Mouse (Mus musculus) heart, embryonic 16.5 days (tissue): ENCODE measurements around the gene Sema3f. TPM values are rescaled to one million over a fixed set of nuclear protein-coding genes. Genes with fewer than 3 reads are reported as not detected.

Source experiments
- ATAC-seq: fragments of 200-750 bp; cut with Nextera tagmentation; replicated peaks from 2 replicates; pipeline ENCODE4 v1.8.0; 2017; ENCODE audit warnings: moderate number of reproducible peaks; ENCODE audit not compliant: insufficient read depth, low FRiP score; ENCODE audit errors: extremely low read depth
- H3K27ac ChIP-seq: fragments of 300-500 bp; sonication (generic); 2 replicates; pipeline ENCODE4 v1.5.1; 2014; ENCODE audit warnings: mild to moderate bottlenecking, low read length, control low read depth, moderate library complexity
- H3K27me3 ChIP-seq: fragments of 300-500 bp; sonication (generic); 2 replicates; pipeline ENCODE4 v1.6.1; 2014; ENCODE audit warnings: low read length, mixed read lengths; ENCODE audit not compliant: control insufficient read depth, insufficient read depth
- H3K36me3 ChIP-seq: fragments of 300-500 bp; sonication (generic); 2 replicates; pipeline ENCODE4 v1.6.1; 2014; ENCODE audit not compliant: control insufficient read depth, insufficient read depth
- H3K4me1 ChIP-seq: fragments of 300-500 bp; sonication (generic); 2 replicates; pipeline ENCODE4 v1.6.1; 2014; ENCODE audit warnings: low read length, mixed read lengths; ENCODE audit not compliant: control insufficient read depth, insufficient read depth
- H3K4me2 ChIP-seq: fragments of 300-500 bp; sonication (generic); 2 replicates; pipeline ENCODE4 v1.6.1; 2014; ENCODE audit warnings: low read depth, mild to moderate bottlenecking, control low read depth, low read length
- H3K4me3 ChIP-seq: fragments of 300-500 bp; sonication (generic); 2 replicates; pipeline ENCODE4 v1.5.1; 2014; ENCODE audit warnings: mild to moderate bottlenecking, control low read depth, low read length
- H3K9ac ChIP-seq: fragments of 300-500 bp; sonication (generic); 2 replicates; pipeline ENCODE4 v1.6.1; 2014; ENCODE audit warnings: low read length, control low read depth
- H3K9me3 ChIP-seq: fragments of 300-500 bp; sonication (generic); replicated peaks from 2 replicates; pipeline ENCODE4 v1.6.1; 2016; ENCODE audit warnings: low read length; ENCODE audit not compliant: control insufficient read depth
- WGBS: fragments of 180-500 bp; shearing (Covaris S2); extraction: QIAGEN DNeasy Blood & Tissue Kit; methylation state at CpG from one replicate; pipeline ENCODE4 v1.1.7; 2014; 5-methylcytosine and 5-hydroxymethylcytosine counted together
- polyA plus RNA-seq: library from polyadenylated mRNA; unstranded; fragments of >200 nt; fragmentation: Nextera tagmentation; extraction: Ambion mirVana; gene quantifications from 2 replicates; pipeline ENCODE4 v1.2.1, GENCODE M21; 2015

The Sema3f gene
- polyA plus RNA-seq, 1 experiment from 2014 or later, result 3.9 TPM

GRCm38 (mm10) chr9:107662342-107662741 lies 47.9 kb downstream of the Sema3f start:
- Histone ChIP-seq H3K4me2 (no peak overlapping the region), H3K9me3 (no peaks in the 10 kb centered on the region), H3K4me1 (peaks cover 8% of the 10 kb centered on the region), H3K36me3 (no peaks in the 10 kb centered on the region), H3K9ac (no peak overlapping the region), H3K27ac (no peak overlapping the region), H3K27me3 (peaks cover 14% of the 10 kb centered on the region), H3K4me3 (no peak overlapping the region)
- 71% methylated on average over 8 of the region's 8 CpGs for WGBS
- ATAC-seq, result no peak

GRCm38 (mm10) chr9:107660777-107661176 lies 49.5 kb downstream of the Sema3f start:
- 69% methylated on average over 3 of the region's 3 CpGs for whole genome bisulfite sequencing
- H3K9me3 ChIP-seq, result no peaks in the 10 kb centered on the region
- H3K4me2 ChIP-seq, result no peak overlapping the region
- peaks cover 8% of the 10 kb centered on the region; the same call in 1 of the 2 replicates for H3K27me3 ChIP-seq
- H3K9ac ChIP-seq, result no peak overlapping the region
- H3K36me3 ChIP-seq, result no peaks in the 10 kb centered on the region
- no peak for ATAC-seq
- no peak overlapping the region for H3K4me3 ChIP-seq
- H3K4me1 ChIP-seq, result no peaks in the 10 kb centered on the region
- no peak overlapping the region for H3K27ac ChIP-seq

- Histone ChIP-seq H3K27me3 (peaks cover 3% of the 10 kb centered on the region; the same call in 1 of the 2 replicates), H3K4me1 (no peaks in the 10 kb centered on the region), H3K4me2 (no peak overlapping the region), H3K9ac (no peak overlapping the region), H3K4me3 (no peak overlapping the region), H3K9me3 (no peaks in the 10 kb centered on the region), H3K27ac (no peak overlapping the region), H3K36me3 (no peaks in the 10 kb centered on the region)
- WGBS, result 78% methylated on average over 3 of the region's 3 CpGs
- ATAC-seq, result no peak
These were observed 50.3 kb downstream of the Sema3f start for GRCm38 (mm10) chr9:107659961-107660360.

DNA sequence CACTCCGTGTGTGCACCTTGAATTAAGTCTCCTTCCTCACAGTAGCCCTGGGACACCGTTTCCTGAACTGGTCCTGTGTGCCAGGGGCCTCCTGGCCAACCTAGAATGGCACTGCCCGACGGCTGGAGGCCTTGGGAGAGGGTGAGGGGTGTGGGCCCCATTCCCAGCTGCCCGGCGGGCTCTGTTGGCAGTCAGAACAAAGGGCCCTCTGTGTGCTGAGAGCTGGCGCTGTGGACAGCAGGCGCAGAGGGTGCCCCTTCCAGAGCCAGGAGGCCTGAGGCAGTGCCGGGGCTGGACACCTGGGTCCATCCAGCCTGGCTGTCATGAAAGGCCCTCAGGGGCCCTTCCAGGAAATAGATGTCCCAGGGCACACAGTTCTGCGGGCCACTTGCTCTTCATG lies 50.7 kb downstream of the Sema3f start:
- ATAC-seq, result no peak

GRCm38 (mm10) chr9:107658096-107658495 lies 52.2 kb downstream of the Sema3f start:
- H3K36me3 ChIP-seq, result no peaks in the 10 kb centered on the region
- WGBS, result 85% methylated on average over 6 of the region's 6 CpGs
- no peak overlapping the region for H3K4me3 ChIP-seq
- H3K4me2 ChIP-seq, result no peak overlapping the region
- H3K4me1 ChIP-seq, result no peaks in the 10 kb centered on the region
- no peaks in the 10 kb centered on the region for H3K9me3 ChIP-seq
- H3K27ac ChIP-seq, result no peak overlapping the region
- H3K9ac ChIP-seq, result no peak overlapping the region
- H3K27me3 ChIP-seq, result no peaks in the 10 kb centered on the region
- no peak for ATAC-seq

More for the DNA sequence above, 50.7 kb downstream of the Sema3f start:
- no peaks in the 10 kb centered on the region for H3K9me3 ChIP-seq
- no peak overlapping the region for H3K4me3 ChIP-seq
- H3K9ac ChIP-seq, result no peak overlapping the region
- WGBS, result 81% methylated on average over 10 of the region's 10 CpGs
- H3K36me3 ChIP-seq, result no peaks in the 10 kb centered on the region
- no peaks in the 10 kb centered on the region for H3K4me1 ChIP-seq
- H3K27me3 ChIP-seq, result no peaks in the 10 kb centered on the region
- no peak overlapping the region for H3K4me2 ChIP-seq
- no peak overlapping the region for H3K27ac ChIP-seq

- no peaks in the 10 kb centered on the region for H3K36me3 ChIP-seq
- H3K9ac ChIP-seq, result no peak overlapping the region
- WGBS, result 84% methylated on average over 5 of the region's 5 CpGs
These were observed 53.1 kb downstream of the Sema3f start for GRCm38 (mm10) chr9:107657144-107657543.

GRCm38 (mm10) chr9:107654585-107654984 lies 55.7 kb downstream of the Sema3f start:
- Histone ChIP-seq H3K4me1 (peaks cover 4% of the 10 kb centered on the region; the same call in 1 of the 2 replicates), H3K4me2 (no peak overlapping the region), H3K27ac (no peak overlapping the region), H3K9ac (no peak overlapping the region), H3K27me3 (peaks cover 2% of the 10 kb centered on the region; the same call in 1 of the 2 replicates), H3K4me3 (no peak overlapping the region), H3K9me3 (no peaks in the 10 kb centered on the region), H3K36me3 (no peaks in the 10 kb centered on the region)
- ATAC-seq, result no peak
- WGBS, result 67% methylated on average over 4 of the region's 4 CpGs

More at GRCm38 (mm10) chr9:107657144-107657543, 53.1 kb downstream of the Sema3f start:
- Histone ChIP-seq H3K9me3 (no peaks in the 10 kb centered on the region), H3K27ac (no peak overlapping the region), H3K4me2 (no peak overlapping the region), H3K27me3 (no peaks in the 10 kb centered on the region), H3K4me1 (no peaks in the 10 kb centered on the region), H3K4me3 (no peak overlapping the region)
- ATAC-seq, result no peak

- Histone ChIP-seq H3K9ac (no peak overlapping the region), H3K4me2 (no peak overlapping the region), H3K27me3 (peaks cover 2% of the 10 kb centered on the region; the same call in 1 of the 2 replicates), H3K27ac (no peak overlapping the region), H3K9me3 (no peaks in the 10 kb centered on the region), H3K4me3 (no peak overlapping the region), H3K4me1 (peaks cover 4% of the 10 kb centered on the region; the same call in 1 of the 2 replicates), H3K36me3 (no peaks in the 10 kb centered on the region)
- ATAC-seq, result no peak
- 70% methylated on average over 2 of the region's 2 CpGs for WGBS
These were observed 56.8 kb downstream of the Sema3f start for GRCm38 (mm10) chr9:107653474-107653873.

GRCm38 (mm10) chr9:107650708-107651481 lies 59.4 kb downstream of the Sema3f start:
- no peak overlapping the region for H3K27ac ChIP-seq
- no peak overlapping the region for H3K9ac ChIP-seq
- WGBS, result 24% methylated on average over 12 of the region's 12 CpGs
- no peak overlapping the region for H3K4me3 ChIP-seq
- no peaks in the 10 kb centered on the region for H3K36me3 ChIP-seq
- peaks cover 4% of the 10 kb centered on the region; the same call in 1 of the 2 replicates for H3K4me1 ChIP-seq
- no peak; the same call in 1 of the 2 replicates for ATAC-seq
- H3K4me2 ChIP-seq, result no peak overlapping the region
- no peaks in the 10 kb centered on the region for H3K9me3 ChIP-seq
- peaks cover 2% of the 10 kb centered on the region; the same call in 1 of the 2 replicates for H3K27me3 ChIP-seq
